Mouse (Mus musculus) layer of hippocampus, adult 11-12 months (tissue): ENCODE measurements around the gene Tmem136.

ENCODE experiments used
- DNase-seq: peaks from one replicate; pipeline ENCODE4 v3.0.0; 2022; ENCODE audit warnings: low spot score

Gene Tmem136

DNA sequence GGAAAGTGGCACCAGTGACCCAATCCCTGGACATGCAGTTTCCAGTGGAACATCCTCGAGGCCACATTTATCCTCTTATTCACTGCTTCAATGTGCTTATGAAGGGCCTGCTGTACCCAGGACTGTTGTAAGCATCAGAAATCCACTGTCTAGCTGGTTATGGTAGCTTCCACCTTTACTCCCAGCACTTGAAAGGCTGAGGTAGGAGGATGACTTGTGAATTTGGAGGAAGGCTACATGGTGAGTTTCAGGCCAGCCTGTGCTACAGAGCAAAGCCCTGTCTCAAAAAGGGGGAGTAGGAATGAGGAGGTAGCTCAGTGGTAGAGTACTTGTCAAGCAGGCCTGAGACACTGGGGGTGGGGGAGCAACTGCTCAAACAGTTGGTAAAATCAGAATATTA is 8.3 kb downstream of the Tmem136 start:
- no peak for DNase-seq

DNA sequence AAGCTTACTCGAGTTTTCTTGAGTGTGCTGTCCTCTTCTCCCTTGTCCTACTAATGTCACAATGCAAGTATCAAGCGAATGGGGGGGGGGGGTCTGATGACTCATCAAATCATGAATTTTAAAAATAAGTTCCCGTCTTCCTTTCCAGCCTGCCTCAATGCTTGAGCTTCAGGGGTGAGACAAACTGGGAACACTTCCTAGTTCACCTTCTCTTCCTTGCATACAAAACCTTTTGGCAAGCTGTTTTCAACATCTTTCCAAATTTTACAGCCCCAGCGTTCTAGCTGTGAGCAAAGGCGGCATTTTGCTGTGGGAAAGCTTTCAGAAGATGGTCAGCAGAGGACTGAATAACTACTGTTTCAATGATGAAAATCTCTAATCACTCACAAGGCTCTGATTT is 8.8 kb downstream of the Tmem136 start:
- no peak for DNase-seq

DNA sequence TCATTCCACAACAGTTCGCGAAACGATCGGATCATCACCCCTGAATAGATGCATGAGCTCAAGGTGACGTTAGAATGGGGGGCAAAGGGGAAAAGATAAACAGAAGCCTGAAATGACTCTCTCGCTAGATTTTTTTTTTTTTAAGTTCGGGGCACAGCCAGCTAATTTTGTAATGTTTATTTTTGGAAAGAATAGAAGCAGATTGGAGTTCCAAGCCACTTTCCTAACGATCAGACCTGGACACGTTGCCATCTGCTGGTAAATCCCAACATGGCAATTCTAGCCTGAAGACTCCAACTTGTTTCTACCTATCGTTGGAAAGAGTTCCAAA is 9.2 kb downstream of the Tmem136 start, which contains the start of gene Arhgef12:
Arhgef12 (minus strand) TSS at position 53 of the 331 bp plus-strand sequence.
- peak; percentile 57 for DNase-seq

DNA sequence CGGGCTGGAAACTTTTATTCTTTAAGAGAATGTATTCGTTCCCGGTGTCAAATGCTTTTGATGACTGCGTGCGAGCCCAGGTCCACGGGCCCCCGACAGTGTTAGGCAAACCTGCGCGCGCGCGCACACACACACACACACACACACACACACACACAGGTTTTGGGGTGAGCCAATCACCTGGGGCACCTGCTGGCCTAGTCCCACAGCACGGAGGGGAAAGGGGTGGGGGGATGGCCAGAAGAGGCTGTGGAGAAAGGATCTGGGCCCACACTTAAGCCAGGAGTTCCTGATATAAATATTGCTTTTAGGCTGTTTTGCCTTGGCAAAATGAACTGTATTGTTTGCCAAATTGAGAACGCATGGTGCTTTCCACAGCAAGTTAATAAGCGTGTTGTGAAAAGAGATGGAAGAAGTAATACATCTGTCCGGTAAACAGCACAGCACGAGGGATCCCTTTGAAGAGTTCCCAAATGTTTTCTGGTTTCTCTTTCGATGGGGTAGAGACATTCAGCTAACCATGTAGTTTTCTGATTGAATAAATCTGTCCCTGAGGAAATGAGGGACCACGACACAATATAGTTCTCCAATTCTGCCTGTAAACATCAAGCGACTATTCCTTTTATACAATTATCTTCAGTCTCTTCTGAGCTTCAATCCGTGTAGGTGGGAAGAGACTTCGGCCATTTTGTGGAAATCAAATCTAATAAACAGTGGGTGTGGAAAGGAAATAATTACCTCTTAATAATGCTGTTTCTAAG is 9.8 kb downstream of the Tmem136 start:
- no peak for DNase-seq

DNA sequence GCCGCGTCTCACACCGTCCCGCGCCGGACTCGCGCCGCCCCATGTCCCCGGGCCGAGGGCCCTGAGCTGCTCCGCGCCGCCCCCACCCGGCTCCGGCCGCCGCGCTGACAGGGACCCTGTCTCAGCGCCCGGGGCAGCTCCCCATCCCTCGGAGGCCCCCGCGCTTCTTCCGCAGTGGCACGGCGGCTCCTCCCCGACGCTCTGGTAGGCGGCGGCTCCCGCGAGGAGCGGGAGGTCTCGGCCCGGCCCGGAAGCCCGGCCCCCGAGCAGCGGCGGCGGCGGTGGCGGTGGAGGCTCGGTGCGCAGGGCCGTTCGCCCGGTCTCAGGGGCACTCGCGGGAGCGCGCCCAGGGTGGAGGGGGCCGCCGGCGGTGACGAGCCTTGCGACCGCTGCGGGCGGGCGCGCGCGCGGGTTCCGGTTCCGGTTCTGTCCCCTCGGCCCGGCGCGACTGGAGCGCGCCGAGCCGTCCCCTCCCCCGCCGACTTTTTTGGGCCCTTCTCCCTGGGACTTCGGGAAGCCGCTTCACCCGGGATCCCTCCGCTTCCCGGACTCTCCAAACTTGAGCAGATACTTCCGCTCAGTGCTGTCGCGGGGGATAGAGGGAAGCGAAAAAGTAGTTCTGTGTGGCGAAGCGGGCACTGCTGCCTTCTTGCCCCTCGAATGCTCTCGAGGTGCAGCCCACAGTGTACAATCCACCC is 10.6 kb downstream of the Tmem136 start:
- DNase-seq, result peak; percentile 92

DNA sequence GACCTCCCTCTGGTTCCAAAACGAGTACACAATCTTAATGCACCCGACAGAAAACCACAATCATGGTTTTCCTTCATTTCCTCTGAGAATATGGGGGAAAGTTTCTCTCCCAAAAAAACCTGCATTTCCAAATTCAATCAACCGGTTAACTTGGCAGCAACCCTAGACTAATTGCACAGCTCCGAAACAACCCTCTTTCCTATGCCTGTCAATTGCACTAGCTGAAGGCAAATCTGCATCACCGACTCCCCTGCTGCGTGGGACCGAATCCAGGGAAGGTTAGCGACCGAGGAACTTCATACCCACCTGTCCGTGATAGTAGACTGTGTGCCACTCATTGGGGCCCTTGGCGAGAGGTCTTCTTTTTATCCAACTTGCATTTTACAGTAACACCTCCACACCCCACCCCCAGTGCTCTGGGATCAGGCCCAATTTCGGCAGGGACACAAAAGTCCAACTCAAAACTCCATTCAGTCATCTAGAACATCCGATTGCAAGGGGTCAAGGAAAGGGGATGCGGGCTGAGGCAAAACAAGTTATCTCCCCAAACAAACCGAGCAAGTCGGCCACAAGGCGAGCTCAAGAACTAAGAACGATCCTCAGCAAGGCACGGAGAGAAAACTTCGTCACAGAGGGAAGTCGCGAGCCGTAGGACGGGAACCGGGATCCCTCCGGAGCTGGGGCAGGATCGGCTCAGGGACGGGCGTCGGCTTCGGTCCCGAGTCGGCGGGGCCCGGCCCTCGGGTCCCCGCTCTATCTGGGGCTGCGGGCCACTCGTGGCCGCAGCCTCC is 11.3 kb downstream of the Tmem136 start:
- peak; percentile 37 for DNase-seq

DNA sequence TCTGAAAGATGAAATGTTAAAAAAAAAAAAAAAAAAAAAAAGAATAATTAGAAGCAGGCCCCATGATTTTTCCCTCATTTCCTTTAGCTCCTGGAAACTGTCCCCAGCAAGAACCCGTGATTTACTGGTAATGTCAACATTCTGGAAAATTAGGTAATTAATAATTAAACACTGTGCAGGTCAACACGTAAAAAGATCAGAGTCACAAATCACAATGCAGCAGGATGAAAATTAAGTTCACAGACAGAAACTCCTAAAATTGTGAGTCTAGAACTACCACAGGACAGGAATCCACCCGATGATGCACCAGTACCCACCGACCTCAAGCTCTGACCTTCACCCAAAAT is 11.9 kb downstream of the Tmem136 start:
- no peak for DNase-seq

DNA sequence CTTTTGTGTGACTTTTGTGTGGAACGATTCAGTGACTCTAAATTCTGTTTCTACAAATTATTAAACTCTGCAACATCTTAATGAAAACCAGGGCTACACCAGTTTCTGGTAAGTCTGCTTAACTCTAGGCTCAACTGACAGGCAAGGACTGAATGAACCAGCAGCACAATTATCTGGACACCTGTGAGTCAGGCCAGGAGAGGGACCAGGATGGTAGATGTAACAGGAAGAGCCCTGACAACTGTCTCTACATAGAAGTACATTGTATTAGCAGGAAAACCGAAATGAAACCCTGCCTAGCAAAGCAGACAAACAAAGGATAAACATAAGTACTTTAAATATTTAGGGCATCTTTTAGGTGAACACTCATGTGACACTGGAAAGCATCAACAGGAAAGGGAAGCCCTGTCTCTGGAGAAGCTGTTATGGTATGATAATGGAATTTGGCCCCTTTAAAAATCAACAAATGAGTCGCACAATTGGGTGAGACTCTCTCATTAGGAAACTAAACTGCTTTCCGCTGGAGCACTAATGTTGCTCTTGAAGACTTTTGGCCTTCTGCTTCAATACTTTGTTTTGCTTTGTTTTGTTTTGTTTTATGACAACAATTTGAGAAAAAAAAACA is 12.6 kb downstream of the Tmem136 start:
- DNase-seq, result no peak

DNA sequence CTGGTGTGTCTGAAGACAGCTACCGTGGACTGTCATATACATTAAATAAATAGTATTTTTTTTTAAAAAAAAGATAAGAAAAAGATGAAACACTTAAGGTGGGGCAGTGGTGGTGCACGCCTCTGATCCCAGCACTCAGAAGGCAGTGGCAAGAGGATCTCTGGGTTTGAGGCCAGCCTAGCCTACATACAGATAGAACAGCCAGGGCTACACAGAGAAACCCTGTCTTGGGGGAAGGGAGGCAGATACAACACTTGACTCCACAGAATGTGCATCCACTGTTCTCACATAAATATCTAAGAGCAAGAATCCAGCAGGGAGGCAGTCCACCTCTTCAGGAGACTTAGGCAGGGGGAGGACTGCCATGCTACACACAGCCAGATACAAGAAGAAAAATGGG is 13.4 kb downstream of the Tmem136 start:
- no peak for DNase-seq

DNA sequence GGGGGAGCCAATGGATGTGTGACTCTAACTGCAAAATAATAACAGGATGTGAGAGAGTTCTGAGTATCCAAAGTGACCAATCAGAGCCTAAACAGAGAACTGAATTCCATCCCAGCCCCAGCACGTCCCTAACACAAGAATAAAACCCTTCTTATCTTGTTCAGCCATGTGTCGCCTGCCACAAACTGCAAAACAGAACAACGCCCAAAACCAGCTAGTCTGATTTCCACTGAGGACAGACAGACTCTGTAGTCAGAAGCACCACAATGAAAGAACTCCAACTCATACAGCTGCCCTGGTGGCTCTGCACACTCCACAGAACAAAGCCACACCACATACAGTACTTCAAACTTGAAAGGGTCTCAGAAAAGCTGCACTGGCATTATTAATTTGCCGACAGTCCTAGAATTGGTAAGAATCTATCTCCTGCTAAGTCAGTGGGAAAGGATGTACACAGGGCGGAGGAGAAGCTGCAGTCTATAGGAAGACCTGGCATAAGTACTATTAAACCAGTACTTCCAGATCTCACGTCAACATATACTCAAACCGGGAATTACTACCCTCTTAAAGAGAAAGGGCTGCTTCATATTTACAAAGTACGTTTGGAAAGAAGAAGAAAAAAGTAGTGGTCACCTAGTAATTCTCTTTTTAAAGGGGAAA is 14.3 kb downstream of the Tmem136 start:
- DNase-seq, result no peak

DNA sequence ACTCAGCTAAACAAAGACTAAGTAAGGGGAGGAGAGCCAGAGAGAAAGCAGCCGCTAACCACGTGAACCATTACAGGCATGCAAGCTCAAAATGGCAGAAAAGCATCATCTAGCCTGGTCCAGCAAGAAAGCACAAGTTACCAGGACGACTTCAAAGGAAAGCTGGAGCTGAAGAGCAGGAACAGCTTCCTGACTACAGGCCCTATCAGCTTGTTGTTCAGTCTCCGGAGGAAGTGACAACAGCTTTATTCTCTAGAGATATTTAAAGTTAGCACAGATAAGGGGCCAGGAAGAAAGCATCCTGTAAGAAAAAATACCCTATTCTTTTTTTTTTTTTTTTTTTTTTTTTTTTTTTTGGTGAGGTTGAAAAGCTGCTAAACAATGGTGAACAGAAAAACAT is 17.4 kb downstream of the Tmem136 start:
- DNase-seq, result no peak

DNA sequence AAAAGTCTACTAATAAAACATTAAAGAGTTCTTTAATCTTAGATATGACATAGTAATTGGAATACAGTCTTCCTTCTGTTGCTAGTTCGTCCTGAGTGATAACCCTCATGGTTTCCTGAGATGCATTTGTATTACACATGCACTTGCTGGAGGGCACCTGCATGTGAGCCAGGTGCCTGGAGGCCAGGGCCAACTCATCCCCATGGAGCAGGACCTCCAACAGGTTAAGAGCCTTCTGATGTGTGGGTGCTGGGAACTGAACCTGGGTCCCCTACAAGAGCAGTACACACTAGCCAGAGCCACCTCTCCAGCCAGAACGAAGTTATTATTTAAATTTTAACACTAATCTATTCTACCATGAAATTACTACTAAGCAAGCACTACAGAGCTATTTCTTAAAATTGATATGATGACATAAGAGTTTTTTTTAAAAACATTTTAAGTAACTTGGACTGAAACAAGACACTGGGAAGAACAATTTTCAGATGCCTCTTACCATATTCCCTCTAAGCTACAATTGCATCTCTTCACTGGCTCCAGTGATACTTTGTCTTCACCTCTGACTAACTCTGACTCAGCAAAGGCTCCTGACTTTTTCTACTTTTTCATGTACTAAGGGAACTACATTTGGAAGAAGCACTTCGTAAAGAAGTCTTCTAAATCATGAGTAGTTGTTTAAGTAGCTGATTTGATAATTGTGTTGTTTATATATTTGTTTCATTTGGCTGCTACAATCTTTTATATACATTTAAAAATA is 18.4 kb downstream of the Tmem136 start:
- DNase-seq, result no peak

DNA sequence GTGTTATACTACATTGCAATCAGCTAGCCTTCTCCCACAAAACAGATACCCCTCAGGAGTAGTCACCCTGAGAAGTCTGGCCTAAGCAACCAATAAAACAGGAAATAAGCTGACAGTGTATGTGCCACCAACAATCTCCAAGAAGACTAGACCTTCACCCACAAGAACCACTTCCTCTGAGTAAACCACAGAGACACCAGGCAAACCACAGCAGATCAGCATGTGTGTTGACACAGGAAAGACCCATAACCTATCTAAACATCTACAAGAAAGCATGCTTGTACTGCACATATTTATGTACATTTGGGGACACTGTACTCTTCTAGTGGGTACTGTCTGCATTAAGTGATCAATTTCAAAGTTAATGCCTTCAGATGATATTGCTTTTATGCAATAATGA is 20.0 kb downstream of the Tmem136 start:
- no peak for DNase-seq

DNA sequence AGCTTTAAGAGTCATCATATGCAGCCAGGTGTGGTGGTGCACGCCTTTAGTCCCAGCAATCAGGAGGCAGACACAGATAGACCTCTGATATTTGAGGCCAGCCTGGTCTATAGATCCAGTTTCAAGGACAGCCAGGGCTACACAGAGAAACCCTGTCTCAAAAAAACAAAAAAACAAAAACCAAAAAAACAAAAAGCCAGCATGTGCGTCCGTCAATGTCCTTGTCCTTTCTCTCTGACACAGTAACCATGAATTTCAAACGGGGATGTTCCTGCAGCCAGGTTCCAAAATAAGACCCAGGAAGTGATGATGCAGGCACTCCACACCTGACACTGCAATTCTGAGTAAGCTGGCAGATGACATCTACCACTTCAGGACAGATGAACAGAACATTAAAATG is 21.5 kb downstream of the Tmem136 start:
- DNase-seq, result no peak

DNA sequence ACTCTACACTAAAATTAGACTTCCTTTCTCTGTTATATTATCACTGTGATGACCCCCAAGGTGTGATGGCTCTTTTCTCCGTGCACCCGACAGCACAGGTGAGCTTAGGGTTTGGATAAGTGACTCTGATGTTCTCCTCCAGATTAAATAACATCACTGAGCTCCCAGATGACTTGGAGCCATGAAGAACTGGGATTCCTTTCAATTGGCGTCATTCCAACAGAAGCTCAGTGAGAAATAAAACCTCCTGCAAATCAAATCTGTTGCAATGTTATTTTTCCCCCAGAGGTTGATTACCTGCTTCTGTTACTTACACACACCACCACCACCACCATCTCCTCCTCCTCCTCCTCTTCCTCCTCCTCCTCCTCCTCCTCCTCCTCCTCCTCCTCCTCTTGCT is 22.6 kb downstream of the Tmem136 start:
- DNase-seq, result peak; percentile 36

DNA sequence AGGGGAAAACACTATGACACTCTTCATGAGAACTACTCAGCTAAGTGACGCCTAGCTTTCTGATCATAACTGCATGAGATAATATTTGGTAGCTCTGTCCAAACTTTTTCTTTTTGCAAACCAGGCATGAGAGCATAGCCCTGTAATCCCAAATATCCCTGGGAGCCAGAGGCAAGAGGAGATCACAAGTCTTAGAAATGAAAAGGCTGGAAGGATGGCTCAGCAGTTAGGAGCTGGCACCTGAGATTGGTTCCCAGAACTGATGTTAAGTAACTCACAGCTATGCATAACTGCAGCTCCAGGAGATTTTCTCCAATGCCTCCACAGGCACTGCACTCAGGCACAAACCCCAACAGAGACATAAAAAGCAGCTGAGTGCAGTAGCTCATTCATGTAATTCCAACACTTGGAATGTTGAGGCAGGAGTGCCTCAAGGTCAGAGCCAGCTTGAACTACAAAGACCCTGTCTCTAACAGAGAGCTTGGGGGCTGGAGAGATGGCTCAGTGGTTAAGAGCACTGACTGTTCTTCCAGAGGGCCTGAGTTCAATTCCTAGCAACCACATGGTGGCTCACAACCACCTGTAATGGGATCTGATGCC is 30.6 kb downstream of the Tmem136 start:
- DNase-seq, result no peak

DNA sequence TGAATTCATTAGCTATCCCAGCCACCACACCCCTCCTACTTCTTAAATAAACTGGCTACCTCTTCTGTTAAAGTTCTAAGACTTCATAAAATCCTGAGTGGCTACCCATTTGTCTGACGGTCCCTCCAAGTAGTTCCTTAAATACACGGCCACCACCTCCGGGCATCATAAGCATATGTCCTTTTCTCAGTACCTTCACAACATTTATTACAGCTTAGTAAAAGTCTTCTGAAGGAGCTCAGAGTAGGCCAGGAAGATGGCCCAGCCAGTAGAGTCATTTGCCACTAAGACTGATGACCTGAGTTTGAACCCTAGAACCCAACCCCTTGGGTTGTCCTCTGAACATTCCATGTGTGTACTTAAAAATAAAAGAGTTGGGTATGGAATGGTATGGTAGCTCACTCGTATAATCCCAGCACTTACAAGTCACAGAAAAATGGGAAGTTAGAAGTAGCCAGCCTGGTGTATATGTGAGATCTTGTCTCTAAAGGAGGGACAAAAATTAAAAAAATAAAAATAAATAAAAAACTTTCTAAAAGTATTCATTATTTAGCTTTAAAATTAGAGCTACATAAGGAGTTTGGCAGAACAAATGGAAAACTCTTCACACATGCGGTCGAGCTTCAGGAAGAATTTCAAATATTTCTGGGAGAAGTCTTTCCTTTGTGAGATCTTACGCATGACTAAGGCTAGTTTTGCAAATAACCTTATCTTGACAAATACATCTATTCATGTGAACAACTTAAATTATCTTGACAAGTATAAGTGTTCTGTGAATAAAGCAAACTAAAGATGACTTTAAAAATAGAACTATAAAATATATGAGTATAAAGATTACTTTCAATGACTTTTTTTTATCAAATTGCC is 31.6 kb downstream of the Tmem136 start:
- no peak for DNase-seq

DNA sequence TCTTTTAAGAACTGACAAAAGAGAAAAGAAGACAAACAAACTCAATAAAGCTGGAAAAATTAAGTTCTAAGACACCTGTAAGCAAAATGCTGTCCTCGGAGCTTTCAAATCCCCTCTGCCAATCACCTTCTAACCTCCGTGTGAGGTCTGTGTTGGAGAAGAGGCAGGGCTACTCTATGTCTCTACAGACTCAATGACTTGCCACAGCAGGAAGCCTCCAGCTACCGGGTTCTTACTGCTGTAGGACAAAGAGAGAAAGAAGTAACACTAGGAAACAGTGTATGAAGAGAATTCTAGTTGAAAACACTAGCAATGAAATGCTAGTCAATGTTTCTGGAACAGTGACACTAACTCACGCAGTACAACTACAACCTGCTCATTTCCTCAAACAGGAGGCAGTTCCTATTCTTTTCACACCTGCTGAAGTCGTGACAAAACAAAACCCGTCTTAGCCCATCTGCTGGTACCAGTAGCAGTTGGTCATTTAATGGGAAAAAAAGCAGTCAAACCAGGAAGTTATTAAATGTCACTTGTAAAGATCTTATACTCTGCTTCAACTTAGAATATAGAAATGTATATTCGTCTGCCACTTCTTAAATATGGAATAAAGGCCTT is 32.8 kb downstream of the Tmem136 start:
- no peak for DNase-seq

DNA sequence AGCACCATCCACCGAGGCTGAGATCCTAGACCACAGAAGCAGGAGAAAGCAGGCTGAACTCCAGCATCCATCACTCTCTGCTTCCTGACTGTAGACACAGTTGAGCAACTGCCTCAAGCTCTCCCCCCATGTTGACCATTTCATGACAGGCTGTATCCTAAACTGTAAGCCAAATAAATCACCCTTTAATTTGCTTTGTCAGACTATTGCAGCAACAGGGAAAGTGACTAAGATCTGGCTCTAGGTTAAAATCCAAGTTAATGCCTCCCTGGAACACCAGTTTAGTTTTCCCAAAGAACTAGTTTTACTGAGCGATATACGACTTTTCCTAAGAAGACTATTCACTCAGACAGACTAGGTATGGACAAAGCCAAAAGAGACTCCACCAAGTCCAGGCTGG is 37.7 kb downstream of the Tmem136 start:
- no peak for DNase-seq

DNA sequence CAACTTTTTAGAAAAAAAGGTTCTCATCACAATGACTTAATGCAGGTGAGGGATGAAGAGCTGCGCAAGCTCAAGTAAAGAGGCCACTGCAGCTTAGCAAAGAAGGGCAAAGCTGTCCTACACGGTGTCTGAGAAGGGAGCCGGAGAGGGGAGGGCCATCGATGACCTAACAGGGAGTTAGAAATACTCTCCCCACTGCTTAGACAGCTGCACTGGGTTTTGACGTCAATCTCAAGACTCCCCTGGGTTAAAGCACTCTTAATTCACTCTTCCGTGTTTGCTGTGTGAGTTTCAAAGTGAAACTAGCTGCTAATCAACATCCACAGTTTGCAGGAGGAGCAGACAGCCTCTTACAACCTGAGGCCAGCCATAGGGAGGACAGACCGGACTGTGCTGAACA is 40.2 kb downstream of the Tmem136 start:
- no peak for DNase-seq
